Mouse (Mus musculus) embryonic facial prominence, embryonic 10.5 days (tissue): ENCODE measurements around the gene Dmap1. TPM values are rescaled to one million over a fixed set of nuclear protein-coding genes. Genes with fewer than 3 reads are reported as not detected.

Source experiments
- DNase-seq: peaks from one replicate; pipeline ENCODE4 v3.0.0-alpha.2; 2017; ENCODE audit warnings: low spot score
- H3K27ac ChIP-seq: fragments of 300-500 bp; sonication (generic); replicated peaks from 2 replicates; pipeline ENCODE4 v1.5.1; 2016; ENCODE audit warnings: mild to moderate bottlenecking
- H3K27me3 ChIP-seq: fragments of 300-500 bp; sonication (generic); replicated peaks from 2 replicates; pipeline ENCODE4 v1.6.1; 2016; ENCODE audit warnings: low read depth, mild to moderate bottlenecking; ENCODE audit not compliant: poor library complexity, severe bottlenecking
- H3K36me3 ChIP-seq: fragments of 300-500 bp; sonication (generic); replicated peaks from 2 replicates; pipeline ENCODE4 v1.6.1; 2016; ENCODE audit warnings: mild to moderate bottlenecking, moderate library complexity
- H3K4me1 ChIP-seq: fragments of 300-500 bp; sonication (generic); 2 replicates; pipeline ENCODE4 v1.6.1; 2016
- H3K4me3 ChIP-seq: fragments of 300-500 bp; sonication (generic); 2 replicates; pipeline ENCODE4 v1.5.1; 2016; ENCODE audit warnings: mild to moderate bottlenecking, moderate library complexity
- H3K9me3 ChIP-seq: fragments of 300-500 bp; sonication (generic); 2 replicates; pipeline ENCODE4 v1.6.1; 2016; ENCODE audit warnings: mild to moderate bottlenecking
- WGBS: fragments of 180-500 bp; shearing (Covaris S2); methylation state at CpG from one replicate; pipeline ENCODE4 v1.1.7; 2016; 5-methylcytosine and 5-hydroxymethylcytosine counted together
- polyA plus RNA-seq: library from polyadenylated mRNA; unstranded; fragments of >200 nt; fragmentation: Nextera tagmentation; extraction: Ambion mirVana; gene quantifications from 2 replicates; pipeline ENCODE4 v1.2.1, GENCODE M21; 2016

The Dmap1 gene
- polyA plus RNA-seq, 1 experiment from 2014 or later = 78.4 TPM

- Histone ChIP-seq H3K4me1 (peaks cover 14% of the 10 kb centered on the region), H3K27me3 (no peaks in the 10 kb centered on the region), H3K36me3 (peaks cover 42% of the 10 kb centered on the region), H3K4me3 (no peak overlapping the region), H3K9me3 (peaks cover 3% of the 10 kb centered on the region; the same call in 1 of the 2 replicates), H3K27ac (no peak overlapping the region)
- WGBS = 91% methylated on average over 7 of the region's 7 CpGs
- DNase-seq = no peak
Measured at GRCm38 (mm10) chr4:117634642-117635041, 47.4 kb downstream of the Dmap1 start.

- Histone ChIP-seq H3K27ac (no peak overlapping the region), H3K4me1 (peaks cover 18% of the 10 kb centered on the region), H3K27me3 (no peaks in the 10 kb centered on the region), H3K4me3 (no peak overlapping the region), H3K9me3 (peaks cover 3% of the 10 kb centered on the region; the same call in 1 of the 2 replicates), H3K36me3 (peaks cover 43% of the 10 kb centered on the region)
- no peak for DNase-seq
- WGBS = 92% methylated on average over 5 of the region's 5 CpGs
Measured at GRCm38 (mm10) chr4:117633527-117633926, 48.5 kb downstream of the Dmap1 start.

- Histone ChIP-seq H3K4me3 (no peak overlapping the region), H3K36me3 (peaks cover 70% of the 10 kb centered on the region), H3K9me3 (peaks cover 3% of the 10 kb centered on the region; the same call in 1 of the 2 replicates), H3K27me3 (no peaks in the 10 kb centered on the region), H3K27ac (no peak overlapping the region), H3K4me1 (peaks cover 4% of the 10 kb centered on the region; the same call in 1 of the 2 replicates)
- no peak for DNase-seq
- 77% methylated on average over 6 of the region's 6 CpGs for WGBS
Measured at GRCm38 (mm10) chr4:117630053-117630670, 51.9 kb downstream of the Dmap1 start.

GRCm38 (mm10) chr4:117628464-117628863 lies 53.6 kb downstream of the Dmap1 start:
- Histone ChIP-seq H3K27me3 (no peaks in the 10 kb centered on the region), H3K4me1 (peaks cover 12% of the 10 kb centered on the region; the same call in 1 of the 2 replicates), H3K27ac (no peak overlapping the region), H3K36me3 (peaks cover 66% of the 10 kb centered on the region), H3K4me3 (no peak overlapping the region), H3K9me3 (peaks cover 3% of the 10 kb centered on the region; the same call in 1 of the 2 replicates)
- no peak for DNase-seq
- 64% methylated on average over 1 of the region's 1 CpGs for WGBS

Other genes with a start within 250 kb of the Dmap1 start
- gene Rnf220, start 185.2 kb downstream of the Dmap1 start, polyA plus RNA-seq = 94.6 and 94.8 TPM in 2 replicates
- 121 and 132 TPM in 2 replicates for gene Eri3, start 131.9 kb downstream of the Dmap1 start, polyA plus RNA-seq
- not detected in 2 replicates for gene Gm12845, start 42.1 kb upstream of the Dmap1 start, polyA plus RNA-seq
- not detected in 2 replicates for gene Klf17, start 83.4 kb upstream of the Dmap1 start, polyA plus RNA-seq
- 8.2 and 10.2 TPM in 2 replicates for gene Slc6a9, start 152.2 kb upstream of the Dmap1 start, polyA plus RNA-seq
- 1.4 and 1.7 TPM in 2 replicates for gene Ccdc24, start 190.3 kb upstream of the Dmap1 start, polyA plus RNA-seq
- gene B4galt2, start 201.2 kb upstream of the Dmap1 start, polyA plus RNA-seq = 24.7 and 27.2 TPM in 2 replicates
- gene Atp6v0b, start 205.1 kb upstream of the Dmap1 start, polyA plus RNA-seq = 157 and 162 TPM in 2 replicates
- gene Dph2, start 209.8 kb upstream of the Dmap1 start, polyA plus RNA-seq = 24.8 and 26.6 TPM in 2 replicates
- gene Ipo13, start 232.7 kb upstream of the Dmap1 start, polyA plus RNA-seq = 62.8 and 72.3 TPM in 2 replicates
- gene Artn, start 247.5 kb upstream of the Dmap1 start, polyA plus RNA-seq = 3.1 and 6.7 TPM in 2 replicates